9 mouse cellular contexts compared by ENCODE assay signal in the genomic region with DNA sequence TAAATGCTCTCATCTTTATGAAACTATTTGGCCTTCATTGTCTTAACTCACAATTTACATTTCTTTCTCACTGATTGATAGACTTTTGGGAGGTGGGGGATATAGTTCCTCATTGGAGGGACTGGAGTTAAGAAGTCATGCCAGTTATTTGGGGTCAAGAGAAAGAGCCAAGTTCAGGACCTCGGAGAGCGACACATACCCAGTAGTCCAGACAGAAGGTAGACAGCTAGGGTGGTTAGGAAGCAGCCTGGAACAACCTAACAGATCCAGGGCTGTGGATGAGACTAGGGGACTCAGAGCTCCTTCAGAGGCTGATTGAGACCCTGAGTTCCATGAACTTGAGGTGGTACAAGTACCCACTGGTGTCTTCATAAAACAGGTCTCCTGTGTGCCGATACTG.
DNase-seq lines count a peak whose midpoint lies in the region; ATAC-seq and TF ChIP-seq lines count a peak whose summit lies in the region.
"Had no signal": no experiment of that assay in that cellular context is flagged by ENCODE, and none has a peak within 500 bp of the region (broad histone marks: within the 10 kb centered on the region; RNA-seq: fewer than 3 reads in every experiment).

No protein-coding gene starts in this region.

- no peaks in the 10 kb centered on the region for H3K36me3 ChIP-seq in kidney, postnatal 0 days (ENCODE audit: insufficient read depth, low read length)
- H3K36me3 ChIP-seq in kidney, embryonic 15.5 days = no peaks in the 10 kb centered on the region

- ATAC-seq in kidney, postnatal 0 days (replicated peaks; ENCODE audit: low FRiP score, low read depth) = no peak; the same call in 1 of the 2 replicates
- no peak for ATAC-seq in kidney, embryonic 15.5 days (replicated peaks; ENCODE audit: low FRiP score)

- WGBS in kidney, postnatal 0 days = 55% methylated on average over 3 of the region's 3 CpGs
- 64% methylated on average over 3 of the region's 3 CpGs for WGBS in kidney, embryonic 15.5 days

- peak; percentile 63 for DNase-seq in kidney, postnatal 0 days (ENCODE audit: low spot score)
- DNase-seq in ES-CJ7 (ENCODE audit: low read depth, low spot score) (peak; percentile 50), NIH3T3 (ENCODE audit: low read depth) (peak; percentile 59)
- peak; percentile 64 to 69 for DNase-seq in kidney, postnatal 4 days
- DNase-seq in spleen, adult 18-20 months = no peak
- no peak for DNase-seq in frontal cortex, postnatal 10 days (ENCODE audit: low spot score in 2 of 2)
- DNase-seq: cerebellum, postnatal 36 days had no signal

- no peak overlapping the region for H3K4me2 ChIP-seq in kidney, postnatal 0 days (ENCODE audit: low read length)
- H3K4me2 ChIP-seq in kidney, embryonic 15.5 days = no peak overlapping the region

- no peaks in the 10 kb centered on the region for H3K27me3 ChIP-seq in kidney, postnatal 0 days (ENCODE audit: insufficient read depth, low read length)
- no peaks in the 10 kb centered on the region for H3K27me3 ChIP-seq in kidney, embryonic 15.5 days

- H3K9me3 ChIP-seq in kidney, postnatal 0 days (replicated peaks; ENCODE audit: low read length) = no peaks in the 10 kb centered on the region
- no peaks in the 10 kb centered on the region for H3K9me3 ChIP-seq in kidney, embryonic 15.5 days (replicated peaks)

- H3K27ac ChIP-seq in kidney, postnatal 0 days = no peak overlapping the region
- no peak overlapping the region for H3K27ac ChIP-seq in kidney, embryonic 15.5 days
- H3K27ac ChIP-seq: liver, embryonic 14.5 days had no signal

- H3K4me1 ChIP-seq in kidney, postnatal 0 days (replicated peaks; ENCODE audit: insufficient read depth, low read length) = no peaks in the 10 kb centered on the region; the same call in 1 of the 2 replicates
- 0 out of 2 replicates have a peak, but pooled peaks cover 8% of the 10 kb centered on the region for H3K4me1 ChIP-seq in kidney, embryonic 15.5 days

- H3K4me3 ChIP-seq in kidney, postnatal 0 days (replicated peaks; ENCODE audit: low read depth, low read length) = no peak overlapping the region
- no peak overlapping the region for H3K4me3 ChIP-seq in kidney, embryonic 15.5 days (replicated peaks)

- H3K9ac ChIP-seq in kidney, postnatal 0 days (ENCODE audit: low read depth, low read length) = no peak overlapping the region
- no peak overlapping the region for H3K9ac ChIP-seq in kidney, embryonic 15.5 days
- H3K9ac ChIP-seq: liver, embryonic 14.5 days had no signal

- no peak for TF ChIP-seq CTCF in kidney, postnatal 0 days (IDR thresholded peaks at IDR 0.05; ENCODE audit: low read depth)

Comparison
In these comparisons a context has a peak if more than half of its experiments do, and no peak if none do; other contexts are left out.
1. DNase-seq: peak in kidney, postnatal 0 days (single experiment), ES-CJ7 (single experiment), NIH3T3 (single experiment) and kidney, postnatal 4 days (2 of 2); none in spleen, adult 18-20 months (0 of 2) and frontal cortex, postnatal 10 days (0 of 2).